Mouse (Mus musculus) CH12F3 (cell line): ENCODE data around the gene Dhfr.
"Not testable (repeated sequence)": the region's sequence is repeated elsewhere in the genome, so short reads cannot be mapped to it uniquely, and the experiment has no call there.

Experiments used
- in situ Hi-C: fragments of 300-500 bp; cut with MboI; formaldehyde crosslinking; loops from 2 replicates; pipeline ENCODE4 v1.14.3; 2020; ENCODE audit warnings: low sequenced_read_pairs

Dhfr gene

DNA sequence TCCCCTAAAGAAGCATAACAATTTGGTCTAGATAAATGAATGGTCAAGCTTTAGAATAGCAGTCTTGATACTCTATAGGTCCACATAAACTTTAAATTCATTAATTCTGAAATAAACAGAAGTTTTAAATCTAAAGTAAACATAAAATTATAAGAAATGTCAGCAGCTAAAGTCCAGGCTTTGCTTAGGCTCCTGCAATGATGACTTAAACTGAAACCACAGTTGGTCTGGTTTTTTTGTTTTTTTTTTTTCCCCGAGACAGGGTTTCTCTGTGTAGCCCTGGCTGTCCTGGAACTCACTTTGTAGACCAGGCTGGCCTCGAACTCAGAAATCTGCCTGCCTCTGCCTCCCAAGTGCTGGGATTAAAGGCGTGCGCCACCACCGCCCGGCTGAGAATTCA is 16.9 kb downstream of the Dhfr start:
- in situ Hi-C loops, result not testable (repeated sequence)

- in situ Hi-C loops, result no loop called here
Observed at GRCm38 (mm10) chr13:92387367-92387766, 32.8 kb downstream of the Dhfr start.

GRCm38 (mm10) chr13:92393047-92393661 is 38.6 kb downstream of the Dhfr start:
- in situ Hi-C loops, result no loop called here

- in situ Hi-C loops, result no loop called here
Observed at GRCm38 (mm10) chr13:92398491-92399384, 44.2 kb downstream of the Dhfr start.

DNA sequence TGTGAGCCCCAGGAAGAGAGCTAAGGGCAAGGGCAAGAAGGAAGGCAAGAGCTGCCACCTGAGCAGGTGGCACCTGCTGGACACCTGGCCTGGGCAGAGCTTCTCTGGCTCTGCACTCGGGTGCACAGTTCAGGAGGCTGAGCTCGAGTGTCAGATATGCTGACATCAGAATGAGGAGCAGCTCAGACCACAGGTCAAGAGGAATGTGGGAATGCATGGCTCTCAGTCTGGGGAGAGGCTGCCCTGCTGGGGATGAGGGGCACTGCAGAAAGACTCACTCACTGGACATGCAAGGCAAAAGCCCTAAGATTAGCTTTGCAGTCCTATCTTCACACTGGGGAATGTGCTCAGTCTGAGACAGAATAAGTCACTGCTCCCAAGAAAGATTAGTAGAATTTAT is 47.5 kb downstream of the Dhfr start:
- in situ Hi-C loops, result no loop called here

DNA sequence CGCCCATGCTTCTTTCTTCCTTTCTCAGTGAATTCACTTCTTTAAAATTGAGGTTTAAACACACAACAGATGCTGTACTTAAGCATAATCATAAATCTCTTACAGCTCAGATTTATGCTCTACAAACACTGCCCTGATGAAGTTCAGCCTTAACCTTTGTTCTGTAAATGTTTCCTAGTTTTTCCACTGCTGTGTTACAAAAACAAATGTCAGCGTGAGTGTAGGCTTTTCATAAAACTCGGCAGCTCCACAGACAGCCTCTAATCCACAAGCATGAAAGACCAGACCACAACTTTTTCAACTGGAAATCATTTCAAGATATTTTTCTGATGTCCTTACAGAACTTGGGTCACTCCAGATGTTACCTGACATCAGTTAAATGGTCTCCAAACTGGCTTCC is 49.0 kb downstream of the Dhfr start:
- in situ Hi-C loops, result no loop called here

DNA sequence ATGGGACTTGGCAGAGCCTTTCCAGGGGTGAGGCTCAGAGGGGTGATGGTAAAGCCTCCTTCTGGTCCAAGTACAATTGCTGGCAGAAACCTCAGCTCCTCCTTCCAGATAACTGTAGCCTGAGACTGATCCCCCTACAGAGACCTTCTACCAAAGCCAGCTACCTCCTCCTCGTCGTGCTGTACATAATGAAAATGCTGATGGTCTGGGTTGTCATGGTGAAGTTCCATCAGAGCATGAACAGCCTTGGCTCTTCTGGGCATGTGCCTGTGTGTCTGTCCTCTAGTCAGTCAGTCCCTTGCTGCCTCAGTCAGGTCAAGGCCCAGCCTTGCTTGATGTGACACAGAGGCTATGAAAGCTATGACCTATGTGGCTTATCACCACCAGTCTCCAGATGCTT is 56.0 kb downstream of the Dhfr start:
- in situ Hi-C loops, result no loop called here

- in situ Hi-C loops, result no loop called here
Observed at GRCm38 (mm10) chr13:92419630-92420029, 65.1 kb downstream of the Dhfr start.

- in situ Hi-C loops, result no loop called here
Observed at GRCm38 (mm10) chr13:92423711-92424110, 69.2 kb downstream of the Dhfr start.

GRCm38 (mm10) chr13:92425758-92426264 is 71.3 kb downstream of the Dhfr start, which contains the start of gene Ankrd34b:
Gene Ankrd34b (plus strand): TSS chr13:92425896.
- in situ Hi-C loops, result no loop called here

DNA sequence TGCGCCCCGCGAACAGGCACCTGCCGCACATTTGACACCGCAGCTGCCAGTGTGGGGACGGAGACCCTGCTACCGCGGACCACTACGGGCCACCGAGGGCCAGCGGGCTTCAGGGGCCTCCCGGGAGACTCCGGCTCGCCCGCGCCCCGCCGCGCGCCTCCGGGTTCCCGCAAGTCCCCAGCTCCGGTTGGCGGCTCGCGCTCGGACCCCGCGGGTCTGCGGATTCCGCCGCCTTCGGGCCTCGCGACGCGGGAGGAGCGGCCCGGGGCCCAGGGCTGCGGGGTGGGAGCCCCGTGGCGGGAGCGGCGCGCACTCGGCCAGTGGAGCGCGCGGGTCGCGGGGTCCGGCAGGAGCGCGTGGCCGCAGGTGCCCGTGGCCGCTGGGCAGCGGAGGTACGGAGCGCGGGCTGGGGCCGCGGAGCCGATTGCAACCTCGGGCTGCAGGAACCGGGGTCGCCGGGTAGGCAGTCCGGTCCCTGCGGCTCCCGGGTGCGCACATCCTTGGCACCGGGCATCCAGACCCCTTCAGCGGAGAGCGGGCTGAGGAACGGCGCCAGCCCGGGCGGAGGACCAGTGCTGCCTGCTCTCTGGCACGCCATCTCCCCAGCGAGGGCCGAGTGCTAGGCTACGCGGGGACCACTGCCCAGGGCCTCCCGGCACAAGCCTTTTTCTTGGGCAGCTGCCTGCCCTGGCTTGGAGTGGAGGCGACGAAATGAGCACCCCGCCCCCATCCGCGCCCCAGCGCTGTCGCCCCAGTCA is 71.9 kb downstream of the Dhfr start:
- in situ Hi-C loops, result no loop called here

DNA sequence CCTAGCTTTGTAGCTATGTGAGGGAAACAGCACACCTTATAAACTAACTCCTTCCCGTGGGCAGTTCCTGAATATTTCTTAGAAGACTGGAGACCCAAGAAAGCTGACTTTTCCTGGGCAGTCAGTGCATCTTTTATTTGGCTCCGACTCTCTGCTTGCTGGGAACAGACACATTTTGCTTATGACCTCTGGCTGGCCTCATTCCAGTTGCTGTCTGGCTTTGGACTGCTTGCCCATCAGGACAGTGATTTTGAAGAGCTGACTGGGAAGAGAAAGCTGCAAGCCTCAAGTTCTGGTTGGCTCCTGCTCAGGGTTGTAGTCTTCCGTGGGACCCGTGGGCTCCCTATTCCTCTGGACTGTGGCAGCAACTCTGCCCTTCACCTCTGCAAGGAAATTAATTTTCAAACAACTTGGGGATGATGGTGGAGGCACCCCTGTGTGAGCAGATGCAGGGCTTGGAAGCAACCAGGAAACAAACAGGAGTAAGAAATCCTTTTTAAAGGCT is 72.9 kb downstream of the Dhfr start:
- in situ Hi-C loops, result no loop called here
